17 mouse cellular contexts compared by ENCODE assay signal in the genomic region with DNA sequence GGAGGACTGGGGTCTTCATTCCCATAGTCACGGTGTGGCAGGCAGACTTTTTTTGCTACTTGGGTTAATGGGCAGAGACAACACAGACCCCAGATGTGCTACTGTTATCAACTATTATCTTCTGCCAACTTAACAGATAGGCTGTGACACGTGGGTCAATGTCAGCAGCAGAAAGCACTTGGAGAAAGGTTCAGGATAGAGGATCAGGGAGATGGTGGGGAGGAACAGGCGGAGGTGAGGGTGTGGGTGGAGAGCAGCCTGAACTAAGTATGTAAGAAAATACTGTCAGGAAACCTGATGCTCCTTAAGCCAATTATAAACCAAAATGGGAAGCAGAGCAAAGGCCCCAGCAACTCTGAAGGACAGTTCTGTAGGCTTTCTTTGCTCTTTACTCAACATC.
"Had no signal": no experiment of that assay in that cellular context is flagged by ENCODE, and none has a peak within 500 bp of the region (broad histone marks: within the 10 kb centered on the region; RNA-seq: fewer than 3 reads in every experiment).

No protein-coding gene starts in this region.

- H3K36me3 ChIP-seq: lung, embryonic 15.5 days; midbrain, embryonic 13.5 days; midbrain, embryonic 15.5 days; neural tube, embryonic 12.5 days; stomach, embryonic 15.5 days had no signal

- DNase-seq: lung, adult 2 months; lung, postnatal 14 days; lung, postnatal 36 days; right cerebral cortex, postnatal 14 days; thymus, adult 2 months; thymus, postnatal 25 days; thymus, postnatal 4 days had no signal

- ATAC-seq: lung, postnatal 0 days; midbrain, embryonic 13.5 days; midbrain, embryonic 15.5 days had no signal

- H3K9ac ChIP-seq: lung, embryonic 15.5 days; midbrain, embryonic 13.5 days; midbrain, embryonic 15.5 days; neural tube, embryonic 12.5 days; stomach, embryonic 15.5 days had no signal

- H3K4me3 ChIP-seq: lung, embryonic 15.5 days; megakaryocyte, embryonic 14.5 days; midbrain, embryonic 13.5 days; midbrain, embryonic 15.5 days; neural tube, embryonic 12.5 days; stomach, embryonic 15.5 days had no signal

- H3K27ac ChIP-seq: lung, embryonic 15.5 days; macrophage; midbrain, embryonic 13.5 days; midbrain, embryonic 15.5 days; neural tube, embryonic 12.5 days; stomach, embryonic 15.5 days; stomach, postnatal 0 days had no signal

- H3K27me3 ChIP-seq: lung, embryonic 15.5 days; megakaryocyte, embryonic 14.5 days; midbrain, embryonic 13.5 days; midbrain, embryonic 15.5 days; neural tube, embryonic 12.5 days; stomach, embryonic 15.5 days had no signal

- H3K4me1 ChIP-seq: lung, embryonic 15.5 days; midbrain, embryonic 15.5 days; stomach, embryonic 15.5 days had no signal

- H3K9me3 ChIP-seq: lung, embryonic 15.5 days; midbrain, embryonic 13.5 days; midbrain, embryonic 15.5 days; neural tube, embryonic 12.5 days; stomach, embryonic 15.5 days had no signal

- H3K4me2 ChIP-seq: lung, embryonic 15.5 days; midbrain, embryonic 11.5 days; midbrain, embryonic 13.5 days; midbrain, embryonic 15.5 days; neural tube, embryonic 12.5 days; stomach, embryonic 15.5 days had no signal
